Mouse (Mus musculus) MEL-GATA-1-ER (cell line): Measurements from ENCODE around the gene Cnfn.
"Not testable (repeated sequence)": the region's sequence is repeated elsewhere in the genome, so short reads cannot be mapped to it uniquely, and the experiment has no call there.

ENCODE experiments used
- DNase-seq: peaks from one replicate; pipeline ENCODE4 v3.0.0-alpha.2; 2012; ENCODE audit warnings: low read depth; ENCODE audit errors: extremely low read depth

Cnfn gene

GRCm38 (mm10) chr7:25365937-25366625 lies 3.4 kb downstream of the Cnfn start:
- no peak for DNase-seq

GRCm38 (mm10) chr7:25363632-25364031 lies 5.9 kb downstream of the Cnfn start:
- no peak for DNase-seq

- DNase-seq = no peak
Observed at GRCm38 (mm10) chr7:25363151-25363550, 6.4 kb downstream of the Cnfn start.

GRCm38 (mm10) chr7:25358721-25359206 lies 10.8 kb downstream of the Cnfn start:
- no peak for DNase-seq

GRCm38 (mm10) chr7:25348861-25349260 lies 20.7 kb downstream of the Cnfn start:
- no peak for DNase-seq

- DNase-seq = no peak
Observed at GRCm38 (mm10) chr7:25341000-25341784, 28.3 kb downstream of the Cnfn start.

GRCm38 (mm10) chr7:25339329-25339728 lies 30.2 kb downstream of the Cnfn start:
- no peak for DNase-seq

- no peak for DNase-seq
Observed at GRCm38 (mm10) chr7:25334472-25334871, 35.1 kb downstream of the Cnfn start.

GRCm38 (mm10) chr7:25333596-25334307 lies 35.8 kb downstream of the Cnfn start:
- DNase-seq = no peak

GRCm38 (mm10) chr7:25326233-25326632 lies 43.3 kb downstream of the Cnfn start:
- DNase-seq = no peak

GRCm38 (mm10) chr7:25325431-25325830 lies 44.1 kb downstream of the Cnfn start:
- DNase-seq = not testable (repeated sequence)

GRCm38 (mm10) chr7:25323219-25323618 lies 46.3 kb downstream of the Cnfn start:
- DNase-seq = no peak

- DNase-seq = no peak
Observed at GRCm38 (mm10) chr7:25322058-25322484, 47.5 kb downstream of the Cnfn start.
